Comparison of ENCODE assay signal across 10 mouse cellular contexts in the genomic region with DNA sequence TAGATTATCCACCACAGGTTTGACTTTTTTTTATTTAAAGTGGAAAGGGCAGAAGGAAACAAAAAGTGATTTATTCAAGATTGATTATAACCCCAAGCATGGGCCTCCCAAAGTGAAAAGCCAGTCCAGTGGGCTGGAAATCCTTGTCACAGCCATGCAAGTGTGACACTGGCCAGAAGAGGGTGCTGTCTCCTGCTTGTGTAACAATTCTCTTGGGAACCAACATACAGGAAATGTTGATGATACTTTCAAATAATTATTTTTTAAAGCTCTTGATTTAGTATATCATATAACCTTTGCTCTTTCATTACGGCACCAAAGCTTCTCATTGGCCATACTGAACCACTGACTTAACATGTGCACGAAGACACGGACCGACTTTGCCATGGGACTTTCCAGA. TPM values are rescaled to one million over a fixed set of nuclear protein-coding genes. Genes with fewer than 3 reads are reported as not detected.
DNase-seq lines count a peak whose midpoint lies in the region; ATAC-seq and TF ChIP-seq lines count a peak whose summit lies in the region.
"Had no signal": no experiment of that assay in that cellular context is flagged by ENCODE, and none has a peak within 500 bp of the region (broad histone marks: within the 10 kb centered on the region; RNA-seq: fewer than 3 reads in every experiment).

No protein-coding gene starts in this region.

- no peak overlapping the region for H3K4me3 ChIP-seq in ES-Bruce4 (ENCODE audit: low read depth, low read length)
- H3K4me3 ChIP-seq in stomach, postnatal 0 days (ENCODE audit: low read depth, low read length), result no peak overlapping the region
- H3K4me3 ChIP-seq: erythroblast, embryonic 14.5 days; myocyte had no signal

- no peaks in the 10 kb centered on the region for H3K27me3 ChIP-seq in ES-Bruce4 (ENCODE audit: control insufficient read depth, insufficient read depth, low read length, poor library complexity, severe bottlenecking)
- no peaks in the 10 kb centered on the region for H3K27me3 ChIP-seq in stomach, postnatal 0 days (ENCODE audit: control insufficient read depth, insufficient read depth, low read length)

- peak; percentile 55 to 74 for DNase-seq in heart, postnatal 10 days
- no peak for DNase-seq in heart, postnatal 25 days (ENCODE audit: low spot score)
- peak; percentile 70 for DNase-seq in brain, embryonic 14.5 days (ENCODE audit: low read depth)
- peak; percentile 55 for DNase-seq in gastrocnemius, postnatal 14 days
- peak; percentile 65 to 79 for DNase-seq in layer of hippocampus, postnatal 14 days (ENCODE audit: low spot score in 2 of 2)
- DNase-seq in stomach, postnatal 0 days (ENCODE audit: low spot score), result peak; percentile 82

- no peak overlapping the region for H3K9ac ChIP-seq in ES-Bruce4 (ENCODE audit: low read depth, poor library complexity, severe bottlenecking)
- no peak overlapping the region for H3K9ac ChIP-seq in stomach, postnatal 0 days (ENCODE audit: low read length)

- no peaks in the 10 kb centered on the region for H3K9me3 ChIP-seq in ES-Bruce4 (replicated peaks; ENCODE audit: control insufficient read depth, insufficient read depth, low read length, poor library complexity, severe bottlenecking)
- H3K9me3 ChIP-seq in stomach, postnatal 0 days (ENCODE audit: control insufficient read depth, low read length), result no peaks in the 10 kb centered on the region

- no peak for TF ChIP-seq EP300 in ES-Bruce4 (IDR thresholded peaks at IDR 0.05; ENCODE audit: insufficient read depth, low read depth, low read length)
- TF ChIP-seq EP300 in stomach, postnatal 0 days (optimal IDR thresholded peaks at IDR 0.05), result no peak

- TF ChIP-seq POLR2A in ES-Bruce4 (IDR thresholded peaks at IDR 0.05; ENCODE audit: insufficient read depth, low read length), result no peak
- TF ChIP-seq POLR2A in brain, embryonic 14.5 days (IDR thresholded peaks at IDR 0.05; ENCODE audit: borderline replicate concordance, extremely low read depth, insufficient read depth, insufficient read length, poor library complexity, severe bottlenecking), result no peak

- no peaks in the 10 kb centered on the region for H3K36me3 ChIP-seq in ES-Bruce4 (ENCODE audit: control insufficient read depth, insufficient read depth, low read length, poor library complexity, severe bottlenecking)
- no peaks in the 10 kb centered on the region for H3K36me3 ChIP-seq in stomach, postnatal 0 days (ENCODE audit: control insufficient read depth, insufficient read depth, low read length)

- intact Hi-C loops in heart, postnatal 10 days (cut with DNase I), result loop anchor here (1.0 to 10.0 kb wide), 2 partner anchors 61 to 190 kb away; no protein-coding TSS in a partner anchor
- intact Hi-C loops in heart, postnatal 25 days (cut with DNase I), result loop anchor here (1.0 kb wide), 1 partner anchor 61 kb away; no protein-coding TSS in a partner anchor
- intact Hi-C loops in gastrocnemius, postnatal 14 days (cut with DNase I; ENCODE audit: low total_unique reads), result no loop called here

- peak; percentile 66 for TF ChIP-seq CTCF in ES-Bruce4 (IDR thresholded peaks at IDR 0.05; ENCODE audit: low read depth, low read length)
- peak; percentile 78 for TF ChIP-seq CTCF in brain, embryonic 14.5 days (IDR thresholded peaks at IDR 0.05; ENCODE audit: borderline replicate concordance, extremely low read depth, insufficient read depth, insufficient read length)
- TF ChIP-seq CTCF in stomach, postnatal 0 days (IDR thresholded peaks at IDR 0.05; ENCODE audit: low read depth), result peak; percentile 94

- no peaks in the 10 kb centered on the region for H3K4me1 ChIP-seq in ES-Bruce4 (ENCODE audit: control insufficient read depth, insufficient read depth, low read length)
- H3K4me1 ChIP-seq in stomach, postnatal 0 days (replicated peaks; ENCODE audit: control insufficient read depth, insufficient read depth), result no peaks in the 10 kb centered on the region

- H3K27ac ChIP-seq in ES-Bruce4 (ENCODE audit: insufficient read depth, low read length), result no peak overlapping the region
- no peak overlapping the region for H3K27ac ChIP-seq in stomach, postnatal 0 days (replicated peaks)

- H3K4me2 ChIP-seq in stomach, postnatal 0 days (replicated peaks; ENCODE audit: low read depth), result no peak overlapping the region

- peak; percentile 74 for ATAC-seq in megakaryocyte-erythroid progenitor cell, adult 5-6 weeks (replicated peaks; ENCODE audit: low FRiP score, low TSS enrichment, poor library complexity, severe bottlenecking)
- ATAC-seq in stomach, postnatal 0 days (ENCODE audit: low FRiP score, low TSS enrichment), result no peak

- 69% methylated on average over 4 of the region's 4 CpGs for WGBS in stomach, postnatal 0 days

RNA-seq across cellular contexts. Expression of gene Lgals3, which starts 32.7 kb away (rescaled TPM):
- 1 to 10 TPM; 3.1 to 4.6 TPM for total RNA-seq in heart, postnatal 10 days (2021)
- total RNA-seq in heart, postnatal 25 days (2021), result 1 to 10 TPM; 3.5 to 4.0 TPM
- 24.7 and 29.4 TPM in 2 replicates for polyA plus RNA-seq in ES-Bruce4 (2011; ENCODE audit: insufficient read depth, insufficient read length, low read depth, missing spikeins)
- polyA plus RNA-seq in brain, embryonic 14.5 days (2012; rRNA removed), result 2.5 and 3.5 TPM in 2 replicates
- 1 to 10 TPM; 2.9 to 4.3 TPM for total RNA-seq in gastrocnemius, postnatal 14 days (2021)
- total RNA-seq in layer of hippocampus, postnatal 14 days (2021), result 1 to 10 TPM; 1.1 to 2.4 TPM
- 0.92 and 5.8 TPM in 2 replicates for total RNA-seq in megakaryocyte-erythroid progenitor cell, adult 5-6 weeks (2014; fragmentation: Nextera tagmentation)
- total RNA-seq in megakaryocyte-erythroid progenitor cell, adult 5-6 weeks (2017), result not detected in 2 replicates
- polyA plus RNA-seq in stomach, postnatal 0 days (2015; fragmentation: Nextera tagmentation; extraction: Ambion mirVana), result 359 and 387 TPM in 2 replicates

RNA-seq across cellular contexts. Expression of gene Mapk1ip1l, which starts 36.8 kb away (rescaled TPM):
- total RNA-seq in heart, postnatal 10 days (2021), result 10 to 100 TPM; 48.2 to 53.8 TPM
- 10 to 100 TPM; 31.3 to 36.7 TPM for total RNA-seq in heart, postnatal 25 days (2021)
- polyA plus RNA-seq in ES-Bruce4 (2011; ENCODE audit: insufficient read depth, insufficient read length, low read depth, missing spikeins), result 204 and 215 TPM in 2 replicates
- polyA plus RNA-seq in brain, embryonic 14.5 days (2012; rRNA removed), result 49.8 and 60.3 TPM in 2 replicates
- total RNA-seq in gastrocnemius, postnatal 14 days (2021), result 10 to 100 TPM; 28.6 to 31.9 TPM
- 10 to 100 TPM; 69.2 to 71.0 TPM for total RNA-seq in layer of hippocampus, postnatal 14 days (2021)
- total RNA-seq in megakaryocyte-erythroid progenitor cell, adult 5-6 weeks (2014; fragmentation: Nextera tagmentation), result 82.4 and 115 TPM in 2 replicates
- total RNA-seq in megakaryocyte-erythroid progenitor cell, adult 5-6 weeks (2017), result 46.1 and 59.3 TPM in 2 replicates
- polyA plus RNA-seq in stomach, postnatal 0 days (2015; fragmentation: Nextera tagmentation; extraction: Ambion mirVana), result 21.3 and 22.4 TPM in 2 replicates

RNA-seq across cellular contexts. Expression of gene Socs4, which starts 58.1 kb away (rescaled TPM):
- 10 to 100 TPM; 16.5 to 18.6 TPM for total RNA-seq in heart, postnatal 10 days (2021)
- total RNA-seq in heart, postnatal 25 days (2021), result 10 to 100 TPM; 13.1 to 16.9 TPM
- polyA plus RNA-seq in ES-Bruce4 (2011; ENCODE audit: insufficient read depth, insufficient read length, low read depth, missing spikeins), result 22.8 and 24.2 TPM in 2 replicates
- polyA plus RNA-seq in brain, embryonic 14.5 days (2012; rRNA removed), result 6.7 and 9.9 TPM in 2 replicates
- 1 to 10 TPM; 7.3 to 7.4 TPM for total RNA-seq in gastrocnemius, postnatal 14 days (2021)
- total RNA-seq in layer of hippocampus, postnatal 14 days (2021), result 10 to 100 TPM; 10.7 to 11.2 TPM
- total RNA-seq in megakaryocyte-erythroid progenitor cell, adult 5-6 weeks (2014; fragmentation: Nextera tagmentation), result 26.8 and 39.5 TPM in 2 replicates
- total RNA-seq in megakaryocyte-erythroid progenitor cell, adult 5-6 weeks (2017), result 20.5 and 25.6 TPM in 2 replicates
- polyA plus RNA-seq in stomach, postnatal 0 days (2015; fragmentation: Nextera tagmentation; extraction: Ambion mirVana), result 2.5 and 2.9 TPM in 2 replicates

RNA-seq across cellular contexts. Expression of gene Wdhd1, which starts 58.2 kb away (rescaled TPM):
- 1 to 10 TPM; 3.9 to 5.3 TPM for total RNA-seq in heart, postnatal 10 days (2021)
- total RNA-seq in heart, postnatal 25 days (2021), result 1 to 10 TPM in 1 of 2 experiments, under 1 TPM in 1; 0.75 to 1.8 TPM
- 42.7 and 55.4 TPM in 2 replicates for polyA plus RNA-seq in ES-Bruce4 (2011; ENCODE audit: insufficient read depth, insufficient read length, low read depth, missing spikeins)
- 15.3 and 15.9 TPM in 2 replicates for polyA plus RNA-seq in brain, embryonic 14.5 days (2012; rRNA removed)
- total RNA-seq in gastrocnemius, postnatal 14 days (2021), result 1 to 10 TPM; 1.1 to 1.3 TPM
- 1 to 10 TPM; 5.2 to 6.9 TPM for total RNA-seq in layer of hippocampus, postnatal 14 days (2021)
- 89.1 and 89.8 TPM in 2 replicates for total RNA-seq in megakaryocyte-erythroid progenitor cell, adult 5-6 weeks (2014; fragmentation: Nextera tagmentation)
- total RNA-seq in megakaryocyte-erythroid progenitor cell, adult 5-6 weeks (2017), result 121 and 169 TPM in 2 replicates
- 5.2 TPM in 2 replicates for polyA plus RNA-seq in stomach, postnatal 0 days (2015; fragmentation: Nextera tagmentation; extraction: Ambion mirVana)
